Comparison of ENCODE assay signal across 24 mouse cellular contexts in genomic region chr9:71323303-71323952, GRCm38 (mm10).
"Had no signal": no experiment of that assay in that cellular context is flagged by ENCODE, and none has a peak within 500 bp of the region (broad histone marks: within the 10 kb centered on the region; RNA-seq: fewer than 3 reads in every experiment).

No protein-coding gene starts in this region.

- H3K4me1 ChIP-seq: hindbrain, embryonic 15.5 days; liver, embryonic 13.5 days; liver, embryonic 15.5 days had no signal

- H3K27me3 ChIP-seq: heart, embryonic 13.5 days; heart, embryonic 15.5 days; hindbrain, embryonic 13.5 days; hindbrain, embryonic 15.5 days; liver, embryonic 13.5 days; liver, embryonic 15.5 days had no signal

- H3K4me3 ChIP-seq: gastrocnemius, adult 2 months; heart, adult 2 months; heart, embryonic 13.5 days; heart, embryonic 15.5 days; hindbrain, embryonic 13.5 days; hindbrain, embryonic 15.5 days; liver, embryonic 13.5 days; liver, embryonic 15.5 days had no signal

- H3K27ac ChIP-seq: gastrocnemius, adult 2 months; heart, adult 2 months; heart, embryonic 13.5 days; heart, embryonic 15.5 days; hindbrain, embryonic 13.5 days; hindbrain, embryonic 15.5 days; hindbrain, postnatal 0 days; liver, embryonic 13.5 days; liver, embryonic 15.5 days had no signal

- H3K4me2 ChIP-seq: heart, embryonic 11.5 days; heart, embryonic 13.5 days; heart, embryonic 15.5 days; hindbrain, embryonic 13.5 days; hindbrain, embryonic 15.5 days; liver, embryonic 11.5 days; liver, embryonic 13.5 days; liver, embryonic 15.5 days had no signal

- H3K36me3 ChIP-seq: heart, embryonic 13.5 days; heart, embryonic 15.5 days; hindbrain, embryonic 13.5 days; hindbrain, embryonic 15.5 days; liver, embryonic 13.5 days; liver, embryonic 15.5 days had no signal

- DNase-seq: forebrain, postnatal 0 days; gastrocnemius, adult 2 months; gastrocnemius, postnatal 10 days; gastrocnemius, postnatal 36 days; kidney, adult 11 months; kidney, adult 2 months; kidney, adult 9 months; kidney, postnatal 25 days; layer of hippocampus, adult 9-11 months; layer of hippocampus, postnatal 36 days; left cerebral cortex, postnatal 4 days; liver; liver, embryonic 13.5 days; liver, postnatal 0 days had no signal

- H3K9ac ChIP-seq: forebrain, postnatal 0 days; heart, embryonic 13.5 days; heart, embryonic 15.5 days; hindbrain, embryonic 13.5 days; hindbrain, embryonic 15.5 days; liver, embryonic 13.5 days; liver, embryonic 15.5 days; liver, postnatal 0 days had no signal

- H3K9me3 ChIP-seq: heart, embryonic 13.5 days; heart, embryonic 15.5 days; hindbrain, embryonic 13.5 days; hindbrain, embryonic 15.5 days; liver, embryonic 13.5 days; liver, embryonic 15.5 days had no signal

- ATAC-seq: forebrain, postnatal 0 days; hindbrain, postnatal 0 days; intestine, embryonic 16.5 days; liver, postnatal 0 days had no signal
